Mouse (Mus musculus) megakaryocyte, embryonic 14.5 days (primary cell): Measurements from ENCODE around the gene Slc36a3. TPM values are rescaled to one million over a fixed set of nuclear protein-coding genes. Genes with fewer than 3 reads are reported as not detected.

Source experiments
- H3K27me3 ChIP-seq: replicated peaks from 2 replicates; pipeline ENCODE3; 2012; ENCODE audit warnings: inconsistent platforms
- H3K36me3 ChIP-seq: replicated peaks from 2 replicates; pipeline ENCODE3; 2012; ENCODE audit warnings: low read length, inconsistent platforms, mixed read lengths
- H3K4me1 ChIP-seq: 2 replicates; pipeline ENCODE4 v1.6.1; 2012; ENCODE audit warnings: inconsistent platforms
- H3K4me3 ChIP-seq: replicated peaks from 2 replicates; pipeline ENCODE3; 2012; ENCODE audit warnings: moderate library complexity, mild to moderate bottlenecking, inconsistent platforms
- H3K9me3 ChIP-seq: 2 replicates; pipeline ENCODE4 v1.6.1; 2012; ENCODE audit warnings: inconsistent platforms
- FLI1 ChIP-seq: IDR thresholded peaks from 2 replicates; pipeline ENCODE4 v1.6.1; 2012; ENCODE audit warnings: low read length, inconsistent platforms, mixed read lengths
- GATA1 ChIP-seq: IDR thresholded peaks from 3 replicates; pipeline ENCODE4 v1.6.1; 2012; ENCODE audit warnings: mixed read lengths, low read length, inconsistent platforms, borderline replicate concordance
- polyA plus RNA-seq: library from polyadenylated mRNA; stranded (reverse); fragments of >175 nt; gene quantifications from 2 replicates; pipeline ENCODE4 v1.2.3, GENCODE M21; 2012; ENCODE audit warnings: low replicate concordance; ENCODE audit not compliant: insufficient read depth

Slc36a3 gene
- polyA plus RNA-seq, 1 experiment: not detected

DNA sequence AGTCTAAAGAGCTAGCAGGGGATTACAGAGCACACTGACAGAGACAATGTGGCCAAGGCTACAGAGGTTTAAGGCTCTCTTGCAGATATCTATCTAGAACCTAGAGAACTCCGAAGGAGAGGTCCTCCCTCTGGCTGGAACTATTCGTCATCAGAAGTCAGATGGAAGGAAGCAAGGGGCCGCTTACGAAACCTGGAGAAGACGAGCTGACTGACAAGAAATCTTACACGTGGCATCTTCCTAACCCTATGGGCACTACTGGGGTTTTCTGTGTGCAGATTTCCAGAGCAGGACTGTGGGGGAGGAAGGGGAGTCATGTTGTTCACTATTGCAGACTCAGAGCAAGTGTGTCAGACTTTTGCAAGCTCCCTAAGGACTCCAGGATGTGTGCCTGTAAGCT lies 4.1 kb downstream of the Slc36a3 start:
- H3K9me3 ChIP-seq: peaks cover 12% of the 10 kb centered on the region
- peaks cover 13% of the 10 kb centered on the region for H3K27me3 ChIP-seq

DNA sequence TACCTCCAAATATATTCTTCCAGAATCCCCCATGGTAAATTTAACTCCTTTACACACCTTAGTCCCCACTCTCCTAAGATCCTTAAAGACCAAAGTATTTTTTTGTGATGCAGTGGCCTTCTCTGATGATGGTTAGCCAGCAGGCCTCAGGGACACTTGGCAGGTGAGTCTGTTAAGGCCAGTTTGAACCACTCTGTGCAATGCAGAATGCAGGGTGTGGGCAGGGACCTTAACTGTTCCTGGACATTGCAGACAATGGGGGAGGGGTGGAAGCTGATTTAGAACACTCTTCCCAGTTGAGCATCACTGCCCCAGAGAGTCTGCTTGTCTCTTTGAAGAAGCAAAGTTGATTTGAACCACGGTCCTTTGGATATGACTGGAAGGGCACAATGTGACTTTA lies 4.7 kb downstream of the Slc36a3 start:
- Histone ChIP-seq H3K9me3 (peaks cover 12% of the 10 kb centered on the region), H3K27me3 (peaks cover 13% of the 10 kb centered on the region), H3K4me3 (no peak overlapping the region), H3K36me3 (no peaks in the 10 kb centered on the region), H3K4me1 (peaks cover 18% of the 10 kb centered on the region; the same call in 1 of the 2 replicates)
- TF ChIP-seq GATA1: no peak
- no peak for TF ChIP-seq FLI1

More for the DNA sequence above, 4.1 kb downstream of the Slc36a3 start:
- H3K4me1 ChIP-seq: peaks cover 18% of the 10 kb centered on the region; the same call in 1 of the 2 replicates
- H3K4me3 ChIP-seq: no peak overlapping the region
- TF ChIP-seq FLI1 (no peak), GATA1 (no peak)
- H3K36me3 ChIP-seq: no peaks in the 10 kb centered on the region

DNA sequence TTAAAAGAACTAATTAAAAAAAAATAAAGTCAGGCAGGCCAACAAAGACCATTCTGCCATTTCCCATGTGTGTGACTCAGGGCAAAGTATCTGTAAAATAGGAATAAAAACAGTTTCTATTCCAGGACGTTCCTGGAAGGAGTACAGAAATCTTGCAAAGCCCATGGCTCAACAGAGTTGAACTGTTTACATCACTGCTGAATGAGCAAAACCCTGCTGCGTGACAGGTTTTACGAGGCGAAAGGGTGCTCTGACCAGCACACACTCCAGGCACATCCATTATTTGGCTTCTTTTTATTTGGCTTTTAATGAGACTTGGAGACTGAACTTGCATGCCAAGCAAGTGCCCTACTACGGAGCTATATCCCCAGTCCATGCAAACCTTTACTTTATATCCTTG lies 7.5 kb downstream of the Slc36a3 start:
- no peak overlapping the region for H3K4me3 ChIP-seq
- no peaks in the 10 kb centered on the region for H3K36me3 ChIP-seq
- H3K4me1 ChIP-seq: peaks cover 12% of the 10 kb centered on the region; the same call in 1 of the 2 replicates
- H3K9me3 ChIP-seq: peaks cover 12% of the 10 kb centered on the region
- peaks cover 10% of the 10 kb centered on the region for H3K27me3 ChIP-seq
- TF ChIP-seq GATA1 (no peak), FLI1 (no peak)

- Histone ChIP-seq H3K4me3 (no peak overlapping the region), H3K27me3 (peaks cover 12% of the 10 kb centered on the region), H3K9me3 (peaks cover 12% of the 10 kb centered on the region), H3K36me3 (no peaks in the 10 kb centered on the region), H3K4me1 (peaks cover 5% of the 10 kb centered on the region; the same call in 1 of the 2 replicates)
- TF ChIP-seq GATA1 (no peak), FLI1 (no peak)
Observed at GRCm38 (mm10) chr11:55141502-55141901, 10.0 kb downstream of the Slc36a3 start.

- Histone ChIP-seq H3K9me3 (no peaks in the 10 kb centered on the region), H3K4me1 (peaks cover 9% of the 10 kb centered on the region), H3K36me3 (no peaks in the 10 kb centered on the region), H3K4me3 (no peak overlapping the region), H3K27me3 (peaks cover 13% of the 10 kb centered on the region)
- TF ChIP-seq FLI1: no peak
- TF ChIP-seq GATA1: no peak
Observed at GRCm38 (mm10) chr11:55137646-55138045, 13.9 kb downstream of the Slc36a3 start.

DNA sequence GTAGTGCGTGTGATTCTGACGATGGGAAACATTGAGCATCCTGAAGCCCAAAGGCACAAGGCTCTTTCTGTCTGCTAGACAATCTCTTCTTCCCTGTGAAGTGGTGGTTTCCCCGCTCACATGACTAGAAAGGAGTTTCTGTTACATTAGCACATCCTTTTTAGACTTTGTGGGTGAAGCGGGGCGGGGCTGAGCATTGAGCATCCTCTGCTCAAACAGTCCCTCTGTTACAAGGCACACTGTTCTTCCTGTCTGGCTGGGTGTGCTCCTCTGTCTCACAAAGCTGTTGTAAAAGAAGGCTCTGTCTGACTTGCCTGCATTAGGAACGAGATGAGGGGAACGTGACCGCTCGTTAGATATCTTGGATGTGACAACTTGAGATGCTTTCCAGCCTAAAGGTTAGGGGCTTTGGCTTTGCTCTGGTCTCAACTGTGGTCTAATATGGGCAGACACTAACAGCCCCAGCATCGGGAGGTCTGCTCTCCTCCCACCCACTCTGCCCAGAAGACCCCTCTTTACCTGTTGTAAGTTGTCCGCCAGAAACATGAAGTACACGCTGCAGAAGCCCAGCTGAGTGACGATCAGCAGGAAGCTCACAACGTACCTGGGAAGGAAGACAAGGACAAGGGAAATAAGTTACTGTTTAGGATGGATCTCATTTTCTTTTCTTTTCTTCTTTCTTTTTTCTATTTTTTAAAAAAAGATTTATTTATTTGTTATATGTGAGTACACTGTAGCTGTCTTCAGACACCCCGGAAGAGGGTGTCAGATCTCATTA lies 14.5 kb downstream of the Slc36a3 start:
- Histone ChIP-seq H3K36me3 (no peaks in the 10 kb centered on the region), H3K4me3 (no peak overlapping the region), H3K27me3 (peaks cover 13% of the 10 kb centered on the region), H3K4me1 (peaks cover 9% of the 10 kb centered on the region), H3K9me3 (no peaks in the 10 kb centered on the region)
- TF ChIP-seq GATA1 (no peak), FLI1 (no peak)

GRCm38 (mm10) chr11:55134871-55135270 lies 16.6 kb downstream of the Slc36a3 start:
- no peaks in the 10 kb centered on the region for H3K9me3 ChIP-seq
- peaks cover 16% of the 10 kb centered on the region for H3K4me1 ChIP-seq
- H3K27me3 ChIP-seq: peaks cover 12% of the 10 kb centered on the region
- H3K36me3 ChIP-seq: no peaks in the 10 kb centered on the region
- TF ChIP-seq FLI1 (no peak), GATA1 (no peak)
- H3K4me3 ChIP-seq: no peak overlapping the region

DNA sequence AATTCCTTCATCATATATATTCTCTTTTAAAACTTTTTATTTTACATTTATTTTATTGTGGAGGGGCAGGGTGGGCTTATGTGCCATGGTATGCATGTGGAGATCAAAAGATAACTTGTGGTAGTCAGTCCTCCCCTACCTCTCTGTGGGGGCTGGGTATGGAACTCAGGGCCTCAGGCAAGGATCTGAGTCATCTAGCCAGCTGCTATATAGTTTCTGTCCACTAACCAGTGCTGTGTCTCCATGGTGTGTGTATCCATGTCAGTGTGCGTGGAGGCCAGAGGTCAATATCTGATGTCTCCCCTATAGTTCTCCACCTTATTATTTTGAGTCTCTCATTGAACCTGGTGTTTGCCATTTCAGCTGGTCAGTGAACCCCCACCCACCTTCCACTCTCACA lies 17.1 kb downstream of the Slc36a3 start:
- Histone ChIP-seq H3K36me3 (no peaks in the 10 kb centered on the region), H3K4me3 (no peak overlapping the region), H3K9me3 (no peaks in the 10 kb centered on the region), H3K4me1 (peaks cover 16% of the 10 kb centered on the region), H3K27me3 (peaks cover 9% of the 10 kb centered on the region)
- no peak for TF ChIP-seq GATA1
- TF ChIP-seq FLI1: no peak

GRCm38 (mm10) chr11:55133204-55133603 lies 18.3 kb downstream of the Slc36a3 start:
- no peak overlapping the region for H3K4me3 ChIP-seq
- H3K9me3 ChIP-seq: no peaks in the 10 kb centered on the region
- no peak for TF ChIP-seq GATA1
- TF ChIP-seq FLI1: no peak
- H3K36me3 ChIP-seq: no peaks in the 10 kb centered on the region
- H3K4me1 ChIP-seq: peaks cover 16% of the 10 kb centered on the region
- H3K27me3 ChIP-seq: peaks cover 9% of the 10 kb centered on the region

DNA sequence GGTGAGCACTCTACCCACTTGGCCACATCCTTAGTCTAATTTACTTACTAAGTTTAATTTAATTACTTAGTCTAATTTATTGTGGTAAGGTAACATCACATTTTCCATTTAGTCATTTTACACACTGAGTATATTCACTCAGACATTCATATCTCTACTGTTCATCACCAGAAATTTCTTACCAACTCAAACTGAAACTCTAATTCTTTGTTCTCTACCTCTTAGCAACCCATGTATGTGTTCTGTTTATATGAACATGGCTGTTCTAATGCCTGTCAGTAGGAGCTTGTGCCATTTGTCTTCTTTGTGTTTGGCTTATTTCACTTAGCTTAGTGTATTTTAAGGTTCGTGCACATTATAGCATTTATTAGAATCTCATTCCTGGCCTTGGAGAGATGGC lies 19.6 kb downstream of the Slc36a3 start:
- TF ChIP-seq FLI1 (no peak), GATA1 (no peak)
- Histone ChIP-seq H3K27me3 (peaks cover 8% of the 10 kb centered on the region), H3K4me3 (no peak overlapping the region), H3K4me1 (peaks cover 15% of the 10 kb centered on the region), H3K36me3 (no peaks in the 10 kb centered on the region), H3K9me3 (no peaks in the 10 kb centered on the region)

- no peaks in the 10 kb centered on the region for H3K9me3 ChIP-seq
- H3K4me3 ChIP-seq: peak overlapping the region; percentile 28
- TF ChIP-seq GATA1: no peak
- no peak for TF ChIP-seq FLI1
- peaks cover 4% of the 10 kb centered on the region for H3K27me3 ChIP-seq
- H3K4me1 ChIP-seq: peaks cover 12% of the 10 kb centered on the region
- H3K36me3 ChIP-seq: no peaks in the 10 kb centered on the region
Observed at GRCm38 (mm10) chr11:55131077-55131742, 20.3 kb downstream of the Slc36a3 start.
